Mouse (Mus musculus) kidney, embryonic 16.5 days (tissue): ENCODE results near the gene Col4a2. TPM values are rescaled to one million over a fixed set of nuclear protein-coding genes. Genes with fewer than 3 reads are reported as not detected.
A peak's percentile ranks its signal among the peaks of the same experiment; 100 is the strongest.

Experiments
- ATAC-seq: fragments of 200-750 bp; cut with Nextera tagmentation; 2 replicates; pipeline ENCODE4 v1.8.0; 2017; ENCODE audit warnings: moderate TSS enrichment; ENCODE audit not compliant: low FRiP score, low TSS enrichment
- H3K27ac ChIP-seq: fragments of 300-500 bp; sonication (generic); 2 replicates; pipeline ENCODE4 v1.5.1; 2014; ENCODE audit warnings: low read length
- H3K27me3 ChIP-seq: fragments of 300-500 bp; sonication (generic); 2 replicates; pipeline ENCODE4 v1.6.1; 2014; ENCODE audit warnings: low read length, control low read depth, mixed read lengths; ENCODE audit not compliant: insufficient read depth
- H3K36me3 ChIP-seq: fragments of 300-500 bp; sonication (generic); 2 replicates; pipeline ENCODE4 v1.6.1; 2014; ENCODE audit warnings: low read length, control low read depth, mixed read lengths; ENCODE audit not compliant: insufficient read depth
- H3K4me1 ChIP-seq: fragments of 300-500 bp; sonication (generic); 2 replicates; pipeline ENCODE4 v1.6.1; 2014; ENCODE audit warnings: low read length, control low read depth, mixed read lengths; ENCODE audit not compliant: insufficient read depth
- H3K4me2 ChIP-seq: fragments of 300-500 bp; sonication (generic); replicated peaks from 2 replicates; pipeline ENCODE4 v1.6.1; 2014; ENCODE audit warnings: low read depth, low read length
- H3K4me3 ChIP-seq: fragments of 300-500 bp; sonication (generic); 2 replicates; pipeline ENCODE4 v1.5.1; 2014; ENCODE audit warnings: mild to moderate bottlenecking, low read length
- H3K9ac ChIP-seq: fragments of 300-500 bp; sonication (generic); replicated peaks from 2 replicates; pipeline ENCODE4 v1.6.1; 2014; ENCODE audit warnings: low read length
- H3K9me3 ChIP-seq: fragments of 300-500 bp; sonication (generic); 2 replicates; pipeline ENCODE4 v1.6.1; 2016; ENCODE audit warnings: low read length, control low read depth
- WGBS: fragments of 180-500 bp; shearing (Covaris S2); extraction: QIAGEN DNeasy Blood & Tissue Kit; methylation state at CpG from one replicate; pipeline ENCODE4 v1.1.7; 2014; 5-methylcytosine and 5-hydroxymethylcytosine counted together
- polyA plus RNA-seq: library from polyadenylated mRNA; unstranded; fragments of >200 nt; fragmentation: Nextera tagmentation; extraction: Ambion mirVana; gene quantifications from 2 replicates; pipeline ENCODE4 v1.2.1, GENCODE M21; 2015

The Col4a2 gene
- polyA plus RNA-seq, 1 experiment from 2014 or later, result 126 TPM

DNA sequence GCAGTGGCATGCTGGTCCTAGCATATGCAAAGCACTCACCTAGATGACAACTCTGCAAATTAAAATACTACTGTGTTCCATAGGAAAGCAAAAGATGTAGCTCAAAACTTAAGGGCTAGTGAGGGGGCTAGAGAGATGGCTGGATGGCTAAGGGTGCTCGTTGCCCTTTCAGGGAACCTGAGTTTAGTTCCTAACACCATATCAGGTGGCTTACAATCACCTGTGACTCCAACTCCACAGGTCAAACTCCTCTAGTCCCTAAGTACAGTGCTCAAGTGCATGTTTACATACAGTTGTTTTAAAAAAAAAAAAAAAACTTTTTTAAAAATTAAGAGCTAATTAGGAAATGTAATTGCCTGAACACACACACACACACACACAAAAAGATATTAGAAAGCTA is 7.1 kb upstream of the Col4a2 start:
- ATAC-seq, result no peak
- no peaks in the 10 kb centered on the region for H3K27me3 ChIP-seq
- WGBS, result 79% methylated on average over 1 of the region's 1 CpGs
- 0 out of 2 replicates have a peak, but pooled peaks cover 6% of the 10 kb centered on the region for H3K36me3 ChIP-seq
- H3K4me2 ChIP-seq, result no peak overlapping the region
- no peak overlapping the region for H3K9ac ChIP-seq
- H3K4me3 ChIP-seq, result no peak overlapping the region
- no peak overlapping the region for H3K27ac ChIP-seq
- H3K9me3 ChIP-seq, result no peaks in the 10 kb centered on the region
- H3K4me1 ChIP-seq, result peaks cover 90% of the 10 kb centered on the region

DNA sequence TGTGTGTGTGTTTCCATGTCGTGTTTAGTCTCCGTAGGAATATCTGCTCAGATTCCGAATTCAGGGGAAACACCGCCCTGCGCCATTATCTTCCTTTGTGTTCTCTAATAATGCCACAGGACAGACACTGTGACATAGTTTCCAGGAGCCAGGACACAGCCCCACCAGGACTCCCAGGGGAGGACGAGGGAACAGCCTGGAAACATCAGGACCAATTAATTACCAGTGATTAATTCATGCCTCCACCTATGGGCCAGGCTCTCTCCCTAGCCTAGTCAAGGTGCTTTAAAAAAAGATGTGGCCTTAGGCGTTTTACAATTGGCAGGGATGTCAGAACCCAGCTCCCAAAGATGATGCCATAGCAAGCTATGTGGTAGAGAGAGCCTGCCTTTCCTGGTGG is 5.2 kb upstream of the Col4a2 start:
- no peak for ATAC-seq
- no peaks in the 10 kb centered on the region for H3K9me3 ChIP-seq
- no peak overlapping the region for H3K9ac ChIP-seq
- H3K4me2 ChIP-seq, result no peak overlapping the region
- H3K4me3 ChIP-seq, result no peak overlapping the region
- no peaks in the 10 kb centered on the region for H3K27me3 ChIP-seq
- 75% methylated on average over 7 of the region's 7 CpGs for WGBS
- H3K27ac ChIP-seq, result no peak overlapping the region
- H3K4me1 ChIP-seq, result peaks cover 82% of the 10 kb centered on the region
- H3K36me3 ChIP-seq, result 0 out of 2 replicates have a peak, but pooled peaks cover 6% of the 10 kb centered on the region

GRCm38 (mm10) chr8:11308570-11308998 is 4.0 kb upstream of the Col4a2 start:
- H3K36me3 ChIP-seq, result 0 out of 2 replicates have a peak, but pooled peaks cover 6% of the 10 kb centered on the region
- peak overlapping the region; percentile 97 for H3K27ac ChIP-seq
- no peaks in the 10 kb centered on the region for H3K27me3 ChIP-seq
- peak overlapping the region; percentile 92 for H3K4me2 ChIP-seq
- H3K9ac ChIP-seq, result no peak overlapping the region
- WGBS, result 64% methylated on average over 7 of the region's 7 CpGs
- peak; percentile 31; the same call in 1 of the 2 replicates for ATAC-seq
- H3K9me3 ChIP-seq, result no peaks in the 10 kb centered on the region
- peaks cover 71% of the 10 kb centered on the region for H3K4me1 ChIP-seq
- peak overlapping the region; percentile 99 for H3K4me3 ChIP-seq

DNA sequence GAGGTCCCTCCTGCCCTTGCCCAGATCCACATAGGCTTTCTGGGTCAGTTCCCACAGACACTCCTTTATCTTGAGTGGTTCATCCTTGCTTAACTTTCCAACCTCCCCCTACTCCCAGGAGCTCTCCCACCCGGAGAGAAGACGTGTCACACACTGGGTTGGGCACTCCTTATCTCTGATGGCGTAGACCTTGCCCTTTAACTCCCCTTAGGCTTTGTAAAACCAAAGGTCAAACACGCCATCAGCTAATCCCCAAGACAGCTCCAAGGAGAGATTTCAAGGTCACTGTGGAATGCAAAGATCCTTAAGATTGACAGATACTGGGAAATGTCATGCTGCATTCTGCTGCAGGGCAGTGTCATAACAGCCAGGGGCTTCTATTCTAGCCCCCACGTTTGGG is 3.4 kb upstream of the Col4a2 start:
- no peaks in the 10 kb centered on the region for H3K27me3 ChIP-seq
- H3K27ac ChIP-seq, result peak overlapping the region; percentile 97
- H3K4me3 ChIP-seq, result peak overlapping the region; percentile 99
- 40% methylated on average over 5 of the region's 5 CpGs for whole genome bisulfite sequencing
- H3K9me3 ChIP-seq, result no peaks in the 10 kb centered on the region
- peak overlapping the region; percentile 92 for H3K4me2 ChIP-seq
- H3K36me3 ChIP-seq, result 0 out of 2 replicates have a peak, but pooled peaks cover 6% of the 10 kb centered on the region
- ATAC-seq, result no peak
- H3K4me1 ChIP-seq, result peaks cover 70% of the 10 kb centered on the region
- H3K9ac ChIP-seq, result peak overlapping the region; percentile 32

- peak overlapping the region; percentile 100 for H3K9ac ChIP-seq
- WGBS, result 42% methylated on average over 2 of the region's 2 CpGs
- H3K4me1 ChIP-seq, result peaks cover 70% of the 10 kb centered on the region
These were observed 2.6 kb upstream of the Col4a2 start for GRCm38 (mm10) chr8:11310049-11310448.

DNA sequence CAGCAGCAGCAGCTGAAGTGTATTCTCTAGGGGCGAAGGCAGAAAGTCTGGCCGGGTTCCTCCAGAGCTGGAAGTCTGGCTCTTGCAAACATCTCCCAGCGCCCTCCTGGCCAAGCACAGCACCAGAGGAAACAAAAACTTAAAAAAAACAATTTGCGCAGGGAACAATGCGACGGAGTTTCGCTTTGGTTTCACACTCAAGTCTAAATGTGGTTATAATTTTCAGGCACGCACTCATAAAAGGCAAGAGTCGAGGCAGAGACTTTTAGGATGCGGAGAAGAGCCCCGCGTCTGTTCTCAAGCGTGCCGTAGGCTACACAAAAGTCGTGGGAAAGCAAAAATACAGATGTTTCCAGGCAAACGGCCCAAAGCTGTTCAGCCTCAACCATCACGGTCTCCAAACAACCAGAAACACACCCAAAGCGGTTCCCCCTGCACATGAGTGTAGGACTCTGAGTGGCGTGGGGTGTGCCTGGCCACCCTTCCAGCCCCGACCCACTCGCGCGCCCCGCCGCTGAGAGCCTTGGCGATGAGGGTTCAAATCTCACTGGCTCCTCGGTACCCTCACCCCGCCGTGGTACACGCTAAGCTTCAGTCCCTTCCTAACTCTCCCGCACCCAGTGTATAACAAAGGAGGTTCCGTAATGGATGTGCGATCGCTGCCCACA is 790 bp upstream of the Col4a2 start:
- Histone ChIP-seq H3K4me3 (peak overlapping the region; percentile 99), H3K9ac (peak overlapping the region; percentile 100), H3K27ac (peak overlapping the region; percentile 97), H3K36me3 (peaks cover 11% of the 10 kb centered on the region; the same call in 1 of the 2 replicates), H3K4me1 (peaks cover 72% of the 10 kb centered on the region), H3K4me2 (peak overlapping the region; percentile 92), H3K9me3 (no peaks in the 10 kb centered on the region), H3K27me3 (no peaks in the 10 kb centered on the region)
- peak; percentile 1; the same call in 1 of the 2 replicates for ATAC-seq
- WGBS, result under 1% methylated on average over 33 of the region's 34 CpGs

More at GRCm38 (mm10) chr8:11310049-11310448, 2.6 kb upstream of the Col4a2 start:
- ATAC-seq, result no peak
- H3K4me2 ChIP-seq, result peak overlapping the region; percentile 92
- peak overlapping the region; percentile 97 for H3K27ac ChIP-seq
- no peaks in the 10 kb centered on the region for H3K27me3 ChIP-seq
- 0 out of 2 replicates have a peak, but pooled peaks cover 6% of the 10 kb centered on the region for H3K36me3 ChIP-seq
- H3K9me3 ChIP-seq, result no peaks in the 10 kb centered on the region
- peak overlapping the region; percentile 99 for H3K4me3 ChIP-seq

GRCm38 (mm10) chr8:11313176-11314111 is 839 bp downstream of the Col4a2 start:
- Histone ChIP-seq H3K4me3 (peak overlapping the region; percentile 99), H3K27me3 (no peaks in the 10 kb centered on the region), H3K27ac (peak overlapping the region; percentile 97), H3K9me3 (no peaks in the 10 kb centered on the region), H3K4me2 (peak overlapping the region; percentile 92), H3K36me3 (peaks cover 13% of the 10 kb centered on the region; the same call in 1 of the 2 replicates), H3K9ac (peak overlapping the region; percentile 100), H3K4me1 (peaks cover 60% of the 10 kb centered on the region)
- peak; percentile 52 for ATAC-seq
- WGBS, result 3% methylated on average over 45 of the region's 45 CpGs

DNA sequence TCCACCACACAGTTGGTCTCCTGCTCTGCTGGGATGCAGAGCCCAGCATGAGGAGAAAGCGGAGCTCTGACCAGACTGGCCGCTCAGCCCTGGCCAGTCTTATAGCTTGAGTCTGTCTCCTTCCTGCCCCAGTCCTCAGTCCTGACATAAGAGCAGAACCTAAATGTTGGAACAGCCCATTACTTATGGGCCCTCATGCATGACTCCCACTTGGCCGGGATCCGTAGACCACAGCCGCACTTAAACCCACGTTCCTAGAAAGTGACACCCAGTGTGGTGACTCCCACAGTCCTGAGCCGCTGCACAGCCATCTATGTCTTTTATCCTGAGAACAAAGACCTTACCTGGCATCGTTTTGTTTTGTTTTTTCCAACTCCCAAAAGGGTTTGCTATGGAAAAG is 2.0 kb downstream of the Col4a2 start:
- 32% methylated on average over 8 of the region's 8 CpGs for WGBS
- H3K9ac ChIP-seq, result peak overlapping the region; percentile 100
- H3K36me3 ChIP-seq, result peaks cover 16% of the 10 kb centered on the region; the same call in 1 of the 2 replicates
- H3K4me3 ChIP-seq, result peak overlapping the region; percentile 99
- H3K4me2 ChIP-seq, result peak overlapping the region; percentile 92
- H3K27me3 ChIP-seq, result no peaks in the 10 kb centered on the region
- peak; percentile 20; the same call in 1 of the 2 replicates for ATAC-seq
- H3K27ac ChIP-seq, result peak overlapping the region; percentile 97
- no peaks in the 10 kb centered on the region for H3K9me3 ChIP-seq
- peaks cover 48% of the 10 kb centered on the region for H3K4me1 ChIP-seq

- Histone ChIP-seq H3K4me2 (peak overlapping the region; percentile 92), H3K36me3 (peaks cover 17% of the 10 kb centered on the region; the same call in 1 of the 2 replicates), H3K27me3 (no peaks in the 10 kb centered on the region), H3K9ac (peak overlapping the region; percentile 100; the same call in 1 of the 2 replicates), H3K4me1 (peaks cover 41% of the 10 kb centered on the region), H3K27ac (no peak overlapping the region), H3K4me3 (peak overlapping the region; percentile 99), H3K9me3 (no peaks in the 10 kb centered on the region)
- WGBS, result 87% methylated on average over 16 of the region's 16 CpGs
- ATAC-seq, result no peak
These were observed 2.8 kb downstream of the Col4a2 start for GRCm38 (mm10) chr8:11315179-11315943.
